Mouse (Mus musculus): ENCODE results near the gene Sh3d19.

Gene Sh3d19

GRCm38 (mm10) chr3:86141366-86141765 lies 170.5 kb downstream of the Sh3d19 start:
- DNase-seq (ENCODE audit: low read depth), result no peak

- DNase-seq (ENCODE audit: low read depth), result no peak
These were observed 171.0 kb downstream of the Sh3d19 start for GRCm38 (mm10) chr3:86141886-86142262.

GRCm38 (mm10) chr3:86142263-86142933 lies 171.5 kb downstream of the Sh3d19 start, which contains the start of gene Rps3a1:
TSS of gene Rps3a1 (minus strand) at chr3:86142702.
- DNase-seq (ENCODE audit: low read depth), result peak; percentile 91

GRCm38 (mm10) chr3:86142934-86143317 lies 172.0 kb downstream of the Sh3d19 start:
- no peak for DNase-seq (ENCODE audit: low read depth)

GRCm38 (mm10) chr3:86143343-86143742 lies 172.4 kb downstream of the Sh3d19 start:
- DNase-seq (ENCODE audit: low read depth), result no peak

- no peak for DNase-seq (ENCODE audit: low read depth)
These were observed 178.2 kb downstream of the Sh3d19 start for GRCm38 (mm10) chr3:86149063-86149462.

GRCm38 (mm10) chr3:86149521-86149920 lies 178.6 kb downstream of the Sh3d19 start:
- no peak for DNase-seq (ENCODE audit: low read depth)

- DNase-seq (ENCODE audit: low read depth), result peak; percentile 34
These were observed 198.0 kb downstream of the Sh3d19 start for GRCm38 (mm10) chr3:86168841-86169425.

- no peak for DNase-seq (ENCODE audit: low read depth)
These were observed 208.8 kb downstream of the Sh3d19 start for GRCm38 (mm10) chr3:86179714-86180113.

All from c-Kit-positive CD71-negative TER-119-negative erythroid progenitor cells, embryonic 14.5 days (primary cell).